Mouse (Mus musculus) limb, embryonic 14.5 days (tissue): ENCODE data around the gene Prss38. TPM values are rescaled to one million over a fixed set of nuclear protein-coding genes. Genes with fewer than 3 reads are reported as not detected.

Experiments
- ATAC-seq: fragments of 200-750 bp; cut with Nextera tagmentation; 2 replicates; pipeline ENCODE4 v1.8.0; 2017; ENCODE audit warnings: low read depth, moderate number of reproducible peaks, moderate TSS enrichment; ENCODE audit not compliant: low FRiP score
- DNase-seq: peaks from one replicate; pipeline ENCODE4 v3.0.0-alpha.2; 2015; ENCODE audit warnings: low spot score
- H3K27ac ChIP-seq: fragments of 300-500 bp; sonication (generic); replicated peaks from 2 replicates; pipeline ENCODE4 v1.5.1; 2014; ENCODE audit warnings: low read depth, mild to moderate bottlenecking, low read length, moderate library complexity, mixed read lengths
- H3K27me3 ChIP-seq: fragments of 300-500 bp; sonication (generic); 2 replicates; pipeline ENCODE4 v1.6.1; 2014; ENCODE audit warnings: low read length, mixed read lengths; ENCODE audit not compliant: control insufficient read depth, insufficient read depth
- H3K36me3 ChIP-seq: fragments of 300-500 bp; sonication (generic); 2 replicates; pipeline ENCODE4 v1.6.1; 2014; ENCODE audit warnings: mild to moderate bottlenecking, low read length, moderate library complexity, mixed read lengths; ENCODE audit not compliant: control insufficient read depth, insufficient read depth
- H3K4me1 ChIP-seq: fragments of 300-500 bp; sonication (generic); 2 replicates; pipeline ENCODE4 v1.6.1; 2014; ENCODE audit warnings: antibody characterized with exemption, low read length, mixed read lengths; ENCODE audit not compliant: control insufficient read depth, insufficient read depth
- H3K4me2 ChIP-seq: fragments of 300-500 bp; sonication (generic); replicated peaks from 2 replicates; pipeline ENCODE4 v1.6.1; 2014; ENCODE audit warnings: low read depth, mild to moderate bottlenecking, low read length, moderate library complexity; ENCODE audit not compliant: severe bottlenecking
- H3K4me3 ChIP-seq: fragments of 300-500 bp; sonication (generic); replicated peaks from 2 replicates; pipeline ENCODE4 v1.5.1; 2014; ENCODE audit warnings: low read length
- H3K9ac ChIP-seq: fragments of 300-500 bp; sonication (generic); 2 replicates; pipeline ENCODE4 v1.6.1; 2014; ENCODE audit warnings: mild to moderate bottlenecking, low read depth, low read length, moderate library complexity; ENCODE audit not compliant: severe bottlenecking
- H3K9me3 ChIP-seq: fragments of 300-500 bp; sonication (generic); 2 replicates; pipeline ENCODE4 v1.6.1; 2016; ENCODE audit warnings: low read length; ENCODE audit not compliant: control insufficient read depth
- POLR2A ChIP-seq: fragments of 200-500 bp; IDR thresholded peaks from 2 replicates; pipeline ENCODE4 v1.8.0; 2012; ENCODE audit warnings: inconsistent platforms, mild to moderate bottlenecking, moderate library complexity, borderline replicate concordance; ENCODE audit not compliant: insufficient read depth, insufficient read length; ENCODE audit errors: extremely low read depth
- WGBS: fragments of 180-500 bp; shearing (Covaris S2); extraction: QIAGEN DNeasy Blood & Tissue Kit; methylation state at CpG from one replicate; pipeline ENCODE4 v1.1.7; 2014; 5-methylcytosine and 5-hydroxymethylcytosine counted together
- polyA plus RNA-seq, 2 experiments: library from polyadenylated mRNA; depleted of rRNA in 1 of 2; stranded (reverse) in 1 of 2; unstranded in 1 of 2; fragments of >200 nt; fragmentation: Nextera tagmentation in 1 of 2; extraction: Ambion mirVana in 1 of 2; gene quantifications; 2 replicates each; pipeline versions ENCODE4 v1.2.1 to v1.2.3; 2012 to 2014

Gene Prss38
- polyA plus RNA-seq, 2 experiments, result 0.13 TPM; not detected in 1

- no peaks in the 10 kb centered on the region for H3K27me3 ChIP-seq
- ATAC-seq, result peak; percentile 34; the same call in 1 of the 2 replicates
- H3K4me2 ChIP-seq, result no peak overlapping the region
- peaks cover 26% of the 10 kb centered on the region for H3K4me1 ChIP-seq
- H3K9ac ChIP-seq, result no peak overlapping the region
- TF ChIP-seq POLR2A, result no peak
- peak; percentile 54 for DNase-seq
- H3K27ac ChIP-seq, result peak overlapping the region; percentile 58
- peaks cover 18% of the 10 kb centered on the region; the same call in 1 of the 2 replicates for H3K36me3 ChIP-seq
- H3K9me3 ChIP-seq, result no peaks in the 10 kb centered on the region
- WGBS, result 28% methylated on average over 8 of the region's 8 CpGs
- no peak overlapping the region for H3K4me3 ChIP-seq
Observed at GRCm38 (mm10) chr11:59399830-59400229, 24.4 kb upstream of the Prss38 start.

GRCm38 (mm10) chr11:59397536-59398371 lies 22.3 kb upstream of the Prss38 start:
- no peaks in the 10 kb centered on the region for H3K9me3 ChIP-seq
- peak overlapping the region; percentile 63 for H3K27ac ChIP-seq
- no peak overlapping the region for H3K9ac ChIP-seq
- TF ChIP-seq POLR2A, result no peak
- H3K4me3 ChIP-seq, result no peak overlapping the region
- no peak overlapping the region for H3K4me2 ChIP-seq
- no peaks in the 10 kb centered on the region for H3K27me3 ChIP-seq
- DNase-seq (peak; percentile 67), ATAC-seq (no peak)
- WGBS, result 44% methylated on average over 22 of the region's 22 CpGs
- H3K36me3 ChIP-seq, result 0 out of 2 replicates have a peak, but pooled peaks cover 2% of the 10 kb centered on the region
- H3K4me1 ChIP-seq, result peaks cover 34% of the 10 kb centered on the region

GRCm38 (mm10) chr11:59394451-59394850 lies 19.0 kb upstream of the Prss38 start:
- Histone ChIP-seq H3K27me3 (no peaks in the 10 kb centered on the region), H3K4me1 (peaks cover 31% of the 10 kb centered on the region), H3K27ac (peak overlapping the region; percentile 85), H3K4me2 (no peak overlapping the region), H3K9me3 (no peaks in the 10 kb centered on the region), H3K36me3 (no peaks in the 10 kb centered on the region), H3K4me3 (no peak overlapping the region), H3K9ac (no peak overlapping the region)
- peak; percentile 34 for DNase-seq
- TF ChIP-seq POLR2A, result no peak
- 70% methylated on average over 5 of the region's 5 CpGs for WGBS
- ATAC-seq, result no peak

DNA sequence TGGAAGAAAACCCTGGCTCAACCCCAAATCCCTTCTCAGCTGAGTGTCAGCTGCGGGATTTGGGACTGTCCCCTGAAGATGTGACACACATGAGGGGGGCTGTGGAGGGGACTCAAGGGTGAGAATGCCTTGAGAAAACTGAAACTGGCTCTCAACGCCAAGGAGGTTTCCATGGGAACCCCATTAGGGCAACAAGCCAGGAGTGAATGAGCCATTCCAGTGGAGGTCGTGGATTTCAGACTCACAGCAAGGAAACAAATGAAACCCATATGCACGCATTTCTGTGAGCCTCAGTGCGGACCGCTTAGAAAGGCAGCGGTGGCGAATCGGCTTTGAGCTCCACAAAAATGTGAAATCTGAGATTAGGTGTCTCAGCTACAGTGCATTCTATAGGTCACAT lies 18.1 kb upstream of the Prss38 start:
- H3K27ac ChIP-seq, result peak overlapping the region; percentile 85
- H3K9me3 ChIP-seq, result no peaks in the 10 kb centered on the region
- no peak for TF ChIP-seq POLR2A
- no peak overlapping the region for H3K9ac ChIP-seq
- ATAC-seq, result peak; percentile 91
- H3K36me3 ChIP-seq, result no peaks in the 10 kb centered on the region
- no peaks in the 10 kb centered on the region for H3K27me3 ChIP-seq
- DNase-seq, result peak; percentile 95
- no peak overlapping the region for H3K4me3 ChIP-seq
- 18% methylated on average over 9 of the region's 9 CpGs for WGBS
- peaks cover 23% of the 10 kb centered on the region for H3K4me1 ChIP-seq
- H3K4me2 ChIP-seq, result 0 out of 2 replicates have a peak overlapping the region, but pooled peaks have one; percentile 13

DNA sequence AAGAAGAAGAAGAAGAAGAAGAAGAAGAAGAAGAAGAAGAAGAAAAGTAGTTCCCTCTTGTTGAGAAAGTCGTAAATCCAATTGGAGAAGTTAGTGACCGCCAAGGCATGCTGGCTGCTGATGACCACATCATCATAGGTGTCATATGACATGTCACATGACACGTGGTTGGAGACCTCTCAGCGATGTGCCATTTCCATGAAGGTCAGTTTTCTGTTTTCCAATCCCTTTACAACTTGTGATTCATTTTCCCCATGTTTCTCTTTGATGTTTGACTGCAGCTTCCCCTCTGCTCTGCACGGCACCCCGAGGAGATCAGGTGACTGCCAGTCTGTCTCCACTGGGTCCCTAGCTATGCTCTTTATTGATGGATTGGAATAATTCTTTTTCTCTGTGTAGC lies 16.8 kb upstream of the Prss38 start:
- WGBS, result 48% methylated on average over 6 of the region's 6 CpGs
- ATAC-seq (no peak), DNase-seq (no peak)
- Histone ChIP-seq H3K36me3 (no peaks in the 10 kb centered on the region), H3K9ac (no peak overlapping the region), H3K27me3 (no peaks in the 10 kb centered on the region), H3K27ac (no peak overlapping the region), H3K9me3 (no peaks in the 10 kb centered on the region), H3K4me2 (no peak overlapping the region), H3K4me3 (no peak overlapping the region), H3K4me1 (peaks cover 17% of the 10 kb centered on the region)
- no peak for TF ChIP-seq POLR2A
